In genomic region chr17:84511682-84512515, GRCm38 (mm10) we compare ENCODE assay signal across 8 mouse cellular contexts. TPM values are rescaled to one million over a fixed set of nuclear protein-coding genes. Genes with fewer than 3 reads are reported as not detected.
A peak's percentile ranks its signal among the peaks of the same experiment; 100 is the strongest.
DNase-seq lines count a peak whose midpoint lies in the region; ATAC-seq lines count a peak whose summit lies in the region.

Gene Plekhh2, plus strand, starts transcription at chr17:84511895.

- H3K4me3 ChIP-seq in hindbrain, embryonic 13.5 days: peak within 1 kb of the TSS; percentile 72

- H3K4me1 ChIP-seq in hindbrain, embryonic 13.5 days (replicated peaks): peaks cover 29% of the 10 kb centered on the region

- no peaks in the 10 kb centered on the region for H3K36me3 ChIP-seq in hindbrain, embryonic 13.5 days

- H3K27ac ChIP-seq in hindbrain, embryonic 13.5 days: no peak within 1 kb of the TSS

- peak; percentile 76 for DNase-seq in WW6 (ENCODE audit: low read depth, low spot score)
- peak; percentile 82 to 85 for DNase-seq in cerebellum, postnatal 14 days
- peak; percentile 77 to 81 for DNase-seq in frontal cortex, postnatal 36 days (ENCODE audit: low spot score in 2 of 2)
- peak; percentile 76 to 80 for DNase-seq in layer of hippocampus, postnatal 36 days
- DNase-seq in lung, postnatal 10 days: peak; percentile 90
- DNase-seq in retina, embryonic 14.5 days (ENCODE audit: low spot score): peak; percentile 85
- DNase-seq in urinary bladder, postnatal 36 days (ENCODE audit: low spot score in 2 of 2): peak; percentile 68 to 82

- WGBS in hindbrain, embryonic 13.5 days: under 1% methylated on average over 53 of the region's 79 CpGs

- peak; percentile 89 for ATAC-seq in hindbrain, embryonic 13.5 days (ENCODE audit: low FRiP score)

- peak within 1 kb of the TSS; percentile 93 for H3K4me2 ChIP-seq in hindbrain, embryonic 13.5 days

- peaks cover 9% of the 10 kb centered on the region for H3K27me3 ChIP-seq in hindbrain, embryonic 13.5 days

- H3K9ac ChIP-seq in hindbrain, embryonic 13.5 days: peak within 1 kb of the TSS; percentile 85

- H3K9me3 ChIP-seq in hindbrain, embryonic 13.5 days: no peaks in the 10 kb centered on the region

RNA-seq across cellular contexts. Expression of gene Plekhh2, which starts in this region (rescaled TPM):
- polyA plus RNA-seq in hindbrain, embryonic 13.5 days (2015; fragmentation: Nextera tagmentation; extraction: Ambion mirVana): 1.9 and 2.1 TPM in 2 replicates
- 1 to 10 TPM; 4.0 to 5.0 TPM for total RNA-seq in layer of hippocampus, postnatal 36 days (2021)
